Mouse (Mus musculus): ENCODE measurements around the gene 2410002F23Rik. TPM values are rescaled to one million over a fixed set of nuclear protein-coding genes. Genes with fewer than 3 reads are reported as not detected.
"Not testable (repeated sequence)": the region's sequence is repeated elsewhere in the genome, so short reads cannot be mapped to it uniquely, and the experiment has no call there.

Gene 2410002F23Rik
- total RNA-seq, 2 experiments from 2014 or later, result 99.6 to 120 TPM

DNA sequence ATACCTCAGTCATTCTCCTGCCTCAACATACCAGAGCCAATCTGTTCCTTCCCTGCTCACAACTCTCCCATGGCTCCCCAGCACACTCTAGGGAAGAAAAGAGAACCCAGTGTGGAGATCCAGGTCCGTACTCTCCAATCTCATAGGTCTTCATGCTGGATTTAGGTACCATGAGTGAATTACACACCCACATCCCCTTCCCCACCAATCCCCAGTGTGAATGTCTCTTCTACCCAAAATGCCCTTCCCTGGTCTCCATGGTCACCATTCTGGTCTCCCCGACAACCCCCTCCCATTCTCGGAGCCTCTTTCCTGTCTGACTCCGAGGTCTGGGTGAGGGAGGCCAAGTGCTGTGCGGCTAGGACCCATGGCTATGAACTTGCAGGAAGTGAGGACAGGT, 14.6 kb downstream of the 2410002F23Rik start, which contains the start of gene Gm15517:
Gene Gm15517 (plus strand): TSS at position 301 of the 400 bp plus-strand sequence.
- DNase-seq, result no peak

DNA sequence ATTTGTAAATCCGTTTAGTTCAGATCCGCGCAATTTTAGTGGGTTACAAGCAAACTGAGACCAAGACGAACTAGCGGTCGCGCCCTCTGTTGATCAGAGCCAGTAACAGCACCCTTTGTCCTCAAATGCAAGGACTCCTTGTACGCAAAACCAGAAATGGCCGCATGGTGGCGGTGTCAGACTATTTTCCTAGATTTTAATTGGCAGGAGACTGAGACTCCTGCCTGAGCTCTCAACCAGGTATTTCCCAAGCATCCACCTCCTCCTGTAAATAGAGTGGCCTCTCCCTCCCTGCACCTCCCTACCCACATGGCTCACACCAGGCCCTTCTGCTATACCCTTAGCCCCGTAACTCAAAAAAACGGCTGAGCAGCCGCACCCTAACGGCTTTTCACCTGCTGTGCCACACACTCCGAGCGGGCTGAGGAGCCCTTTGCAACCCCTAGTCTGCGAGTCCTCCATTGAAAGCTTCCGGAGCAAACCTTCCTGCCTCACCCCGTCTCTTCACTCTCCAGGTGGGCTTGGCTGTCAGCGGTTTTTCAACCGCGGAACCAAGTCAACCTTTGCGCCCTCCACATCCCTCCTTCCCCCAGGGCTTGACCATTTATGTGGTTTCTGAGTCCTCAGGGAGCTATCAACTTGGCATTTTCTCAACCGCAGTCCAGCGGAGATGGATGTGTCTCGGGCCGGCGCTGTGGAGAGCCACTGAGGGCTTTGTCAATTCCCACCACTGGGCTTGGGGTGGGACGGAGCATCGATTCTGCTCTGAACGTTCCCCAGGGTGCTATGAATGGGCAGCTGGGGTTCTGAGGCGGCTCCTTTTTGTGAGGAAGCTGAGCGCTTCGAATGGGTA, 16.5 kb downstream of the 2410002F23Rik start:
- peak; percentile 91 to 93 for DNase-seq

DNA sequence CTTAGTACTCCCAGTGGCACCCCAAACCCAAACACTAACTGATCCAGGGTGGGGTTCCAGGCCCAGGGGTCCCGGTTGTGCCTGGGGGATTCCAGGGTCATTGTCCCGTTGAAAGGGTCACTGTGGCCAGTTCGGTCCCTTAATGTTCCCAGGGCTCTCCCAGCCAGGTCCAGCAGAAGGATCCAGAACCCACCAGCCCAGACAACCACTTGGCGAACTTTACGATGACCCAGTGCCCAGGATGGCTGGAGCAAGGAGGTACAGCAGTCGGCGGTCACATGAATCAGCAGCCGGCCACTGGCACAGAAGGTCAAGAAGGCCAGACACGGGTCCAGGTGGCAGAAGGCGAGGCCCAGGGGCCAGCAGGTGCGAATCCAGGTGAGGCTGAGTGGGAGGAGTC, 21.6 kb downstream of the 2410002F23Rik start:
- no peak for DNase-seq

DNA sequence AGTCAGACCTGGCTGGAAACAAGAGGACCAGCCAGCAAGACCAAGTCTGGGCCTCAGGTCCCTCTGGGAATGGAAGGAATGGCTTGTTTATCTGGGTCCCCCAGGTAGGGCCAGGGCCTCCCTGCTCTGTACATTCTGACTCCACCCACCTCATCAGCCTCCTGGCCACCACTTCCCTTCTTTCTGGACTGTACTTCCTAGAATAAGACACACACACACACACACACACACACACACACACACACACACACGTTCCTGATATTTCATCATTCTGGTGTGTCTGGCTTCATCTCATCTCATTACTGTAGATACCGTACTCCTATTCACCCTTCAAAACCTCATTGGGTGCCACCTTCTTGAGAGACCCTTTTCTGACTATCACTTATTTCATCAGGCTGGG, 22.9 kb downstream of the 2410002F23Rik start:
- DNase-seq, result no peak

DNA sequence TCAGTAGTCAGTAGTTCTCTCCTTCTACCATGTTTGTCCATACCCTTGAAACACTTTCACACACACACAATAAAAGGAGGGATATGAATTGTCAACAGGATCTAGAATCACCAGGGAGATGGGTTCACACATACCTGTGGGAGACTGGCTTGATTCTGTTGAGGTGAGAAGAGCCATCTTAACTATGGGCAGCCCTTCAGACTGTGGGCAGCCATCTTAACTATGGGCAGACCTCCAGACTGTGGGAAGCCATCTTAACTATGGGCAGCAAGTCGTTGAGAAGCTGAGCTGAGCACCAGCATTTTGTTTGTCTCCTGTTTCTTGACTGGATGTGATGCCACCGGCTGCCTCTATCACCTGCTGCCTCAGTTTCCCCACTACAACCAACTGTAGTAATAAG, 24.8 kb downstream of the 2410002F23Rik start:
- DNase-seq, result no peak

DNA sequence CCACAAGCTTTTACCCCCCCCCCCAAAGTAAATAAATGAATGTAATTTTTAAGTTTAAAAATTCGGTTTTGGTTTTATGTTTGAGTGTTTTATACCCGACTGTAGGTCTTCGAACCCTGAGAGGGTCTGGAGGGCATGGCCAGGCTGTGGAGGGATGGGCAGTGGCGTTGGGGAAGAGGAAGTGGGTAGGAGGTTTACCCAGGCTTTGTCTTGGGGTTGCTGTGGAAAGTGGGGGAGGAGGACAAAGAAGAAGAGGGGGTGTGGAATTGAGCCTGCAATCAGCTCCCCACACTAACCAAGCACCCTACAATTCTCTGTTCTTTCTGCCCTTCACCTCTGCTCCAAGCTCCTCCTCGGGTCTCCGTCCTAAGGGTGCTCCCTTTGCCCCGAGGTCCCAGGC, 26.0 kb downstream of the 2410002F23Rik start:
- no peak for DNase-seq

GRCm38 (mm10) chr7:44273446-44273845, 26.9 kb downstream of the 2410002F23Rik start:
- no peak for DNase-seq

- no peak for DNase-seq
These were observed 27.6 kb downstream of the 2410002F23Rik start for GRCm38 (mm10) chr7:44274096-44274495.

DNA sequence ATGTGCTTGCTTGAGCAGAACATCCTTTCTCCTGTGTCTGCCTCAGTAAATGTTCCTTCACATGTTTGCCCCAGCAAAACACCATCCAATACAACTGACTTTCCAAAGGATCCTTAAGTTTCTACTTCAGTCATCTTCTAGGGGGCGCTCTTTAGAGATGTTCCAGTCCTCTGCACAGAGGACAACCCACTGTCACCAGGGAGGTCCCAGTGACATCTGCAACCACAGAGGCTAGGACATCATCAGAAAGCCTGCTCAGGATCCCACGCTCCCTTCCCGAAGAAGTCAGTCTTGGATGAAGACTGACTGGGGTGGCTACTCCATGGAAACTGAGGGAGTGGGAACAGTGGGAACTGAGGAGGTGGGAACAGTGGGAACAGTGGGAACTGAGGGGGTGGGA, 29.0 kb downstream of the 2410002F23Rik start:
- no peak for DNase-seq

DNA sequence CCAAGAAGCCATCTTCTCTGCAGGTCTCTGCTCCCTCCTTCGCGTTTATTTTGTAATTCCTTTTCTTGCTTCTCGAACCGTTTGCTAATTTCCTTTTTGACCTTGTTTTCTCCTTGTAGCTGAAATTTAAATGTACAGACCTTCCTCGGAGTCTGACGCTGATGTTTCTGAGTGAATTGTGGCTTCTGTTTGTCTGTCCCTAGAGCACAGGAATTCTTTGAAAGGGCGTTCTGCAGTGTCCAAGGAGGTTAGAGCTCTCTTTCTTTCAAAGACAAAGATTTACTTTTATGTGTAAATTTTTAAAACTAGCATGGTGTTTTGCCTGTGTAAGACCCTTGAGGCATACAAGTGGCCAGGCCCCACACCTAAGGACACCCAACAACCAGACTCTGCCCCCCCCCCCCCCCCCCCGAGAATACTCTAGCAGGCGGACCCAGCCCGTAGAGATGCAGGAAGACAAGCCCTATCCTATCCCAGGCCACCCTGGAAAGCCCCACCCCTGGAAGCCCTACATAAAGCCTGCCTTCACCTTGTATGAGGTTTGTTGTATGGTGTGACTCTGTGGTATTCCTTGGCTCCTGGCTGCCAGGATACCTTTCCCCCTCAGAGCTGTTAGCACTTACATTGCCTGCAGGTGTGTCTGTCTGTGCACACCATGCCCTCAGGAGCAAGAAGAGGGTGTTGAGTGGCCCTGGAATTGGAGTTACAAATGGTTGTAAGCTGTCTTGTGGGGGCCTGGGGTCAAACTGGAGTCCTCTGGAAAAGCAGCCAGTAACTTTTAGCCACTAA, 30.1 kb downstream of the 2410002F23Rik start:
- DNase-seq, result no peak

DNA sequence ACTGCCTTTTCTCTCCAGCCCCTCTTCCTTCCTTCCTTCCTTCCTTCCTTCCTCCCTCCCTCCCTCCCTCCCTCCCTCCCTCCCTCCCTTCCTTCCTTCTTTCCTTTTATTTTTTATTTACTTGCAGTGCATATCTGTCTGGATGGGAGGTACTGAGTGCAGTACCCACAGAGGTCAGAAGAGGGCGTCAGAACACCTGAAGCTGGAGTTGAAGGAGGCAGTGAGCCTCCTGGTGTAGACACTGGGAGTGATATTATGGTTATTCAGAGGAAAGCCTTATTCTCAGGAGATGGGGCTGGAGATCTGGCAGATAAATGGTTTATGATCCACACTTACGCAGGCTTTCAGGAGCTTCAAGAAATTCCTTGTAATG, 30.7 kb downstream of the 2410002F23Rik start:
- DNase-seq, result peak; percentile 45 to 49

- no peak for DNase-seq
These were observed 34.4 kb downstream of the 2410002F23Rik start for GRCm38 (mm10) chr7:44280959-44281358.

- no peak for DNase-seq
These were observed 35.1 kb downstream of the 2410002F23Rik start for GRCm38 (mm10) chr7:44281586-44281985.

DNA sequence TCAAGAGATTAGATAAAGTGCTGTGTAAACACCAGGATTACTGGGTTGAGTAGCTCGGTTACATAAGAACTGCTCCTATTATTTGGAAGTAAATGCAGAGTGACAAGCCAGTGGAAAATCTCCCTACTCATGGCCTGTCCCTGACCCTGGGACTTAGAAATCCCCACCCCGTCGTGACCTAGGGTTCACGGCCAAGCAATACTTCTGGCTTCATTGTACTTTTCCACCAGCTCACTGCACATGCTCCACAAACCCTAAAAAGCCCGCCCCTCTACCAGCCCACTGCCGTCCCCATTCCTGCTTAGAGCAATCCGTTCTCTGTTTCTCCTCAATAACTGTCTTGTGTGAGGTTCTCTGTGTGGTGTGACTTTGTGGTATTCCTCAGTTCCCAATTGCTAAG, 41.2 kb downstream of the 2410002F23Rik start:
- peak in 1 of 2 experiments; percentile 9 for DNase-seq

- DNase-seq, result no peak
These were observed 44.5 kb downstream of the 2410002F23Rik start for GRCm38 (mm10) chr7:44290986-44291385.

DNA sequence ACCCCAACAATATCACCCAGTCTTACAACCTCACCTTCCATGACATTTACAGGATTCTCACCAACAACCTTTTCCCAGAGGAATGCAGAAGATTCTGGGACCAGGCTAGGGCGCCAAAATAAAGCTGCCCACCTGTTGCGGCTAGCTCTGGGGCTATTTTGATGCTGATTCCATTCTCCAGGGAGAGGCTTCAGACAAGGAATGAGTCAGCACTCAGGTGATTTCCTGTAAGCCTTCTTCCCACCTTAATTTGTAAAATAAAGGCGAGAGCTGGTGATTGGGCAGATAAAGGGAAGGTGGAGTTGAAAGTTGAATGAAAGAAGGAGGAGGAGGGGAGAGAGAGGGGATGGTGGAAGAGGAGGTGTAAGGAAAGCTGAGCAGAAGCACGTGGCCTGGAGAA, 44.9 kb downstream of the 2410002F23Rik start:
- no peak for DNase-seq

- DNase-seq, result not testable (repeated sequence)
These were observed 51.0 kb downstream of the 2410002F23Rik start for GRCm38 (mm10) chr7:44297501-44297900.

Other genes with a start within 250 kb of the 2410002F23Rik start
- gene Klk1b26, start 234.6 kb upstream of the 2410002F23Rik start, total RNA-seq (2021), result not detected
- gene Klk1b27, start 194.4 kb upstream of the 2410002F23Rik start, total RNA-seq (2021), result not detected
- not detected for gene Klk1b21, start 144.4 kb upstream of the 2410002F23Rik start, total RNA-seq (2021)
- gene Klk1b22, start 134.0 kb upstream of the 2410002F23Rik start, total RNA-seq (2021), result not detected
- gene Klk1b16, start 110.0 kb upstream of the 2410002F23Rik start, total RNA-seq (2021), result not detected
- gene Klk1b24, start 58.5 kb upstream of the 2410002F23Rik start, total RNA-seq (2021), result not detected
- gene Klk1b3, start 48.5 kb upstream of the 2410002F23Rik start, total RNA-seq (2021), result not detected
- not detected for gene Klk1b4, start 39.3 kb upstream of the 2410002F23Rik start, total RNA-seq (2021)
- gene Klk1b5, start 30.8 kb upstream of the 2410002F23Rik start, total RNA-seq (2021), result not detected
- gene Klk1, start 21.4 kb upstream of the 2410002F23Rik start, total RNA-seq (2021), result not detected
- gene Gm36864, start 10.5 kb upstream of the 2410002F23Rik start, total RNA-seq (2021), result not detected
- under 1 TPM; 0.43 to 0.63 TPM for gene 1700028J19Rik, start within 50 bp of the 2410002F23Rik start, total RNA-seq (2021)
- not detected for gene Acp4, start 10.7 kb downstream of the 2410002F23Rik start, total RNA-seq (2021)
- gene Gm15517, start 14.7 kb downstream of the 2410002F23Rik start, total RNA-seq (2021), result not detected
- 1 to 10 TPM; 4.1 TPM for gene Clec11a, start 60.2 kb downstream of the 2410002F23Rik start, total RNA-seq (2021)
- gene Shank1, start 63.5 kb downstream of the 2410002F23Rik start, total RNA-seq (2021), result 1 to 10 TPM; 5.2 to 6.7 TPM
- 1 to 10 TPM; 3.0 to 4.7 TPM for gene Syt3, start 137.4 kb downstream of the 2410002F23Rik start, total RNA-seq (2021)
- under 1 TPM; 0.63 to 0.99 TPM for gene 1700008O03Rik, start 139.1 kb downstream of the 2410002F23Rik start, total RNA-seq (2021)
- 1 to 10 TPM; 3.9 to 4.9 TPM for gene Lrrc4b, start 182.3 kb downstream of the 2410002F23Rik start, total RNA-seq (2021)
- gene Aspdh, start 218.7 kb downstream of the 2410002F23Rik start, total RNA-seq (2021), result under 1 TPM in 1 of 2 experiments, not detected in 1; 0.63 TPM
- gene Josd2, start 221.3 kb downstream of the 2410002F23Rik start, total RNA-seq (2021), result 10 to 100 TPM; 53.9 to 61.0 TPM
- 10 to 100 TPM; 91.2 to 99.2 TPM for gene Emc10, start 249.8 kb downstream of the 2410002F23Rik start, total RNA-seq (2021)
- gene Fam71e1, start 249.9 kb downstream of the 2410002F23Rik start, total RNA-seq (2021), result 1 to 10 TPM; 8.5 to 9.5 TPM

All from adrenal gland, postnatal 36 days (tissue).